Mouse (Mus musculus) midbrain, embryonic 12.5 days (tissue): ENCODE measurements at regions not wholly inside any gene's neighbourhood (a gene's known extent, or its start where the extent isn't known, plus 50 kb on each side); places are given as distances from the start of the nearest gene placed in this dataset.

Experiments used
- ATAC-seq: fragments of 200-750 bp; cut with Nextera tagmentation; 2 replicates; pipeline ENCODE4 v1.8.0; 2017; ENCODE audit warnings: low read depth, moderate TSS enrichment, moderate library complexity; ENCODE audit not compliant: low FRiP score
- H3K27ac ChIP-seq: fragments of 300-500 bp; sonication (generic); replicated peaks from 2 replicates; pipeline ENCODE4 v1.5.1; 2016; ENCODE audit warnings: mild to moderate bottlenecking
- H3K27me3 ChIP-seq: fragments of 300-500 bp; sonication (generic); 2 replicates; pipeline ENCODE4 v1.6.1; 2016; ENCODE audit warnings: mild to moderate bottlenecking
- H3K36me3 ChIP-seq: fragments of 300-500 bp; sonication (generic); 2 replicates; pipeline ENCODE4 v1.6.1; 2016
- H3K4me1 ChIP-seq: fragments of 300-500 bp; sonication (generic); 2 replicates; pipeline ENCODE4 v1.6.1; 2016
- H3K4me2 ChIP-seq: fragments of 300-500 bp; sonication (generic); replicated peaks from 2 replicates; pipeline ENCODE4 v1.6.1; 2016; ENCODE audit warnings: mild to moderate bottlenecking, moderate library complexity
- H3K4me3 ChIP-seq: fragments of 300-500 bp; sonication (generic); 2 replicates; pipeline ENCODE4 v1.5.1; 2016; ENCODE audit warnings: mild to moderate bottlenecking
- H3K9ac ChIP-seq: fragments of 300-500 bp; sonication (generic); replicated peaks from 2 replicates; pipeline ENCODE4 v1.6.1; 2016; ENCODE audit warnings: mild to moderate bottlenecking, moderate library complexity
- H3K9me3 ChIP-seq: fragments of 300-500 bp; sonication (generic); 2 replicates; pipeline ENCODE4 v1.6.1; 2016; ENCODE audit warnings: mild to moderate bottlenecking
- WGBS: fragments of 180-500 bp; shearing (Covaris S2); methylation state at CpG from one replicate; pipeline ENCODE4 v1.1.7; 2016; 5-methylcytosine and 5-hydroxymethylcytosine counted together

DNA sequence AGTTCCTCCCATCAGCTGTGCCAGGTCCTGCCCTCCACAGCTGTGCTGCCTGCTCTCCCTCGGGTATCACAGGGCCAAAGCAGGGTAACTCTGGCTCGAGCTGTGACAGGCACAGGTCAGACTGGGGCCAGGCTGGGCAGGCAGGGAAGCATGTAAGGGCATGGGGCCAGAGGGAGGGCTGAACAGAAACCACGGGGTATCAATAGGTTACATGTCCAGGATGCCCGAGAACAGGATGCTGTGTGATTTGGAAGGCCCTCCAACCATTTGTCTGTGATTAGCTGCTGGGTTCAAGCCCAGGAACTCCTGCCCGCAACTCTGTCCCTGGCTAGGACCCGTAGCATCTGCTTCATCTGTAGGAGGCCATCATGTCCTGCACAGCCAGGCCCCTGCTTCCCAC lies 391.9 kb downstream of the Fam19a5 start:
- no peaks in the 10 kb centered on the region for H3K36me3 ChIP-seq
- H3K9ac ChIP-seq: no peak overlapping the region
- no peaks in the 10 kb centered on the region for H3K9me3 ChIP-seq
- no peak overlapping the region for H3K4me3 ChIP-seq
- H3K4me2 ChIP-seq: no peak overlapping the region
- 71% methylated on average over 6 of the region's 6 CpGs for WGBS
- H3K4me1 ChIP-seq: 0 out of 2 replicates have a peak, but pooled peaks cover 7% of the 10 kb centered on the region
- no peaks in the 10 kb centered on the region for H3K27me3 ChIP-seq
- no peak overlapping the region for H3K27ac ChIP-seq
- ATAC-seq: no peak

DNA sequence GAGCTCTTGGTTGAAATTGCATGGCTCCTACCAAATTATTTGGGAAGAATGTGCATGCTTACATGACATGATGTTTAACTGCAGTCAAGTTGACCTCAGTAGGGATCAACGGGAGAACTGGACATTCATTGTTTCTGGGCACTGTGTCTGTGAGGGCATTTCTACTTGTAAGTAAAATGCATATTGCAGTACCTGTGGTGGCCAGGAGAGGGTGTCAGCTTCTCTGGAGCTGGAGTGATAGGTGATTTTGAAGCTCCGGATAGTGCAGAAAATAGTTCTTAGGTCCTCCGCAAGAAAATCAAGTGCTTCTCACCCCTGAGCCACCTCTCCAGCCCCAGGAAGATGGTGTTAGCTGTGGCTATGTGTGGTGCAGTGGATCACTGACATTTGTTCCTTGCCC lies 396.7 kb downstream of the Fam19a5 start:
- Histone ChIP-seq H3K36me3 (no peaks in the 10 kb centered on the region), H3K9ac (no peak overlapping the region), H3K9me3 (no peaks in the 10 kb centered on the region), H3K27ac (no peak overlapping the region), H3K4me1 (no peaks in the 10 kb centered on the region), H3K4me3 (no peak overlapping the region), H3K27me3 (no peaks in the 10 kb centered on the region), H3K4me2 (no peak overlapping the region)
- 63% methylated on average over 3 of the region's 3 CpGs for WGBS
- no peak for ATAC-seq

DNA sequence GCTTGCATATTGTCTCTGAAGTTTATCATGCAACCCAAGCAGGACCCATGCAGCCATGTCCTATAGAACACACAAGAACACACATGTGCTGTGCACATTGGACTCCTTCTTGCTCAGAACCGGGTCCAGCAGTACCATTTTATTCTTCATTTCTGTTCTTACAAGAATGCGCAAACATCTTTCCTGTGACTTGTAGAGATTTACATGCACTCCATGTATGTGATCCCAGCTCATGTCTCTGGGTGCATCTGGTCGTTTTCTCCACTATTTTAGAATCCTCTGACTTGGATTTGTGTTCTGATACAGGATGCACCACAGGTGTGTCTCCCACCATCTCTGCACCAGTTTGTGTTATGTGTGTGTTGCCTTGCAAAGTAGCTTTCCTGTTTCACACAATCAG lies 408.4 kb downstream of the Fam19a5 start:
- Histone ChIP-seq H3K36me3 (no peaks in the 10 kb centered on the region), H3K4me1 (no peaks in the 10 kb centered on the region), H3K4me3 (no peak overlapping the region), H3K4me2 (no peak overlapping the region), H3K27me3 (no peaks in the 10 kb centered on the region), H3K9ac (no peak overlapping the region), H3K27ac (no peak overlapping the region), H3K9me3 (no peaks in the 10 kb centered on the region)
- WGBS: 80% methylated on average over 3 of the region's 3 CpGs
- no peak for ATAC-seq

DNA sequence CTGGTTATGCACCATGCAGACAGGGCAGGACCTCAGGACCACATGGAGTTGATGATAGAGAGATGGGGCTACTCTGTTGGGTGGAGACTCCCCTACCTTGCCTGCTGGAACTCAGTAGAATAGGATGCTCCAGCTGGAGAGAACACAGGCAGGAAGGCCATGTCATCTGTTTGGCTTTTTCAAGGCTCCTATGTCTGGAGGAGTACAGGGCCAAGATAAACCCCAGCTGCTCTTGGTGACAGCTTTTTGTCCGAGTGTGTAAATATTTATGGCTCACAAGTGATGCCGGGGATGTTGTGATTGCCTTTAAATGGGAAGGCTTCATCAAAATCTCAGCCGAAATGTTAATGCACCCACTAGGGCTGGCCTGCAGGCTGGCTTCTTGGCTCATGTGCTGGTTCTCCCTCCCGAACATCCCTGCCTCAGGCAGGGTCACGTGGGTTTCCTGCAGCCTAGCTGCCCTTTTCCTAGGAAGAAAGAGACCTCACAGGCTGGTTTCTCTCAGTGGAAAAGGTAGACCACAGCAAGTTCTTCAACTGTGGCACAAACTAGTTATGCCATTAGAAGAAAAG lies 411.7 kb downstream of the Fam19a5 start:
- Histone ChIP-seq H3K9me3 (no peaks in the 10 kb centered on the region), H3K27ac (no peak overlapping the region), H3K36me3 (no peaks in the 10 kb centered on the region), H3K9ac (no peak overlapping the region), H3K4me1 (no peaks in the 10 kb centered on the region), H3K4me3 (no peak overlapping the region), H3K4me2 (no peak overlapping the region), H3K27me3 (0 out of 2 replicates have a peak, but pooled peaks cover 3% of the 10 kb centered on the region)
- WGBS: 80% methylated on average over 5 of the region's 5 CpGs
- no peak for ATAC-seq

DNA sequence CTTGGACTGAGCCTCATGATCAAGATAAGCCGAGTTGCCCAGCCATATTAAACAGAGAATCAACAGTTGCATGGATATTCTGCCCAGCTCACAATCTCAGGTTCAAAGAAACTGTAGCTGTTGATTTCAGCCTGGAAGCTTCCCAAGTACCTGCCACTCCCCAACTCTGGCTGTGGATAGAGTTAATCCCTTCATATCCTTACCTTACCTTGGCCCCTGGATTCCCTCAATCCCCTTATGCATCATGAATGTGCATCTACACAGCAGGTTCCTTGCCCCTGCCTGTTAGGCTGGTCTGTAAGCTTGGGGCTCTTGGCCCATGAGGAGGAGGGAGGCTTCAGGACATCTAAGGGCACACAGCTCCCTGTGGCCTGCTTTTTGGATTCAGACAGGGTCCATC lies 414.8 kb downstream of the Fam19a5 start:
- peaks cover 9% of the 10 kb centered on the region; the same call in 1 of the 2 replicates for H3K27me3 ChIP-seq
- no peak overlapping the region for H3K27ac ChIP-seq
- no peaks in the 10 kb centered on the region for H3K4me1 ChIP-seq
- WGBS: 73% methylated on average over 1 of the region's 1 CpGs
- no peak for ATAC-seq
- no peak overlapping the region for H3K9ac ChIP-seq
- H3K4me3 ChIP-seq: no peak overlapping the region
- no peaks in the 10 kb centered on the region for H3K9me3 ChIP-seq
- H3K4me2 ChIP-seq: no peak overlapping the region
- no peaks in the 10 kb centered on the region for H3K36me3 ChIP-seq

DNA sequence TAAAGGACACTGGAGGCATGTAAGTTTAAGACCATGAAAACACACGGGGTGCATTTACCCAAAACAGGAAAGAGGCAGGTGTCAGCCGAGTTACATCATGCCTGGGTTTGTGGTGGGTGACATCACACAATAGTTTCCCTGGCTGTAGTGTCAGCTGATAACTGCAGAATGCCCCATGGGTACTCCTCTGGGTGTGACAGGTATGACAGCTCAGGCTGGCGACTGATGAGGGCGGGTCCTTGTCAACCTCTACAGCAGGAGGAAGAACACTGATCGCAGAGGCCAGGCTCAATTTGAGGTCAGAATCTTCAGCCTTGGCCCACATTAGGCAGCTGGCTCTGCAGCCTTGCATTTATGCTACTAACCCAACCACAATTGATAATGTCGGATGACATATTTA lies 428.5 kb downstream of the Fam19a5 start:
- no peak for ATAC-seq
- WGBS: 88% methylated on average over 6 of the region's 6 CpGs
- no peak overlapping the region for H3K27ac ChIP-seq

DNA sequence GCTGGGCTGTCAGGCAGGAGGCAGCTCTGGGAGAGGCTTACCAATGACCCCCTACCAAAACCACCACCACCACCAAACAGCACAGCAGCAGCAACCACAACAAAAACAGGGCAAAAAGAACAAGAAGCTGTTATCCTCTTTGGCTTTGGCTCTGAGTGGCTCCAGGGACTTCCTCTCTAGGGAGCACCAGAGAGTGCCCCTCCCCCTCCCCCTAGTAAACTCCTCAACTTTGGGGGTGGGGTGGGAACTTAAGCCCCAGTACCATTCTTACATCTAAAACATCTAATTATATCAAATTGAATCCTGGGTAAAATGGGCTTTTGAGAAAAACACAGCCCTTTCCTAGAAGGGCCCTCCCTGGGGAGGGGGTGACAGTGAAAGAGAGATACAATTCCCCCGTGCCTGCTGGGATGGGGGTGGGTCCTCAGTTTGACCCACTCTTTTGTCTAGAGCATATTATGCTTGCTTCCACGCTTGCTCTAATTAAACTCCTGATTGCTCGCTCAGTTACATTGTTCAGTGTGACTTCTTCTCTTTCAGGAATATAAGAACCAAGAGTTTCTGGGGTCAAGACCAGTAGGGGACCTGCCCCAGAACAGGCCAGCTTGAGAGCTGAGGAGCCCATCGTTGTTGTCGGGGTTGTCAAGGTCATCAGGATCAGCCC lies 443.4 kb downstream of the Fam19a5 start:
- H3K4me3 ChIP-seq: no peak overlapping the region
- H3K27ac ChIP-seq: no peak overlapping the region
- no peaks in the 10 kb centered on the region for H3K36me3 ChIP-seq
- WGBS: 18% methylated on average over 5 of the region's 5 CpGs
- no peak overlapping the region for H3K9ac ChIP-seq
- no peak overlapping the region for H3K4me2 ChIP-seq
- ATAC-seq: no peak
- H3K27me3 ChIP-seq: peaks cover 8% of the 10 kb centered on the region; the same call in 1 of the 2 replicates
- H3K4me1 ChIP-seq: peaks cover 14% of the 10 kb centered on the region
- H3K9me3 ChIP-seq: no peaks in the 10 kb centered on the region

More for the DNA sequence above, 428.5 kb downstream of the Fam19a5 start:
- no peaks in the 10 kb centered on the region for H3K9me3 ChIP-seq
- H3K4me2 ChIP-seq: no peak overlapping the region
- no peak overlapping the region for H3K4me3 ChIP-seq
- no peak overlapping the region for H3K9ac ChIP-seq
- no peaks in the 10 kb centered on the region for H3K4me1 ChIP-seq
- no peaks in the 10 kb centered on the region for H3K27me3 ChIP-seq
- H3K36me3 ChIP-seq: no peaks in the 10 kb centered on the region

DNA sequence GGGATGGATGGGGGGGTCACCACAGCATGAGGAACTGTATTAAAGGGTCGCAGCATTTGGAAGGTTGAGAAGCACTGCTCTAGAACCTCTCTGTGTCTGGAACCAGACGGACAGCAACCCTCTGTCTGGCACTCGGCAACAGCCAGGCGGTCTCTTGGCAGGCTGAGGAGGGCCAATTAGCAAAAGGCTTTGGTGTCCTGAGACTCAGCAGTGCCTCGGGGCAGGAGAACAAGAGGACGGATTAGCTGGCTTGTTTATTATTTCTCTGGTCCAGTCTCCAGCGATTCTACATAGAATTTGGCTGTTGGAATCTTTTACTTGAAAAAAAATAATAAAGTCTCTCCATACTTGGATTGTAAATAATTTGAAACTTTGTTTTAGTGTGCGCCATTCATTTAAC lies 450.4 kb downstream of the Fam19a5 start:
- Histone ChIP-seq H3K27me3 (no peaks in the 10 kb centered on the region), H3K27ac (no peak overlapping the region), H3K4me1 (0 out of 2 replicates have a peak, but pooled peaks cover 3% of the 10 kb centered on the region), H3K4me3 (no peak overlapping the region), H3K9ac (no peak overlapping the region), H3K36me3 (no peaks in the 10 kb centered on the region), H3K9me3 (no peaks in the 10 kb centered on the region), H3K4me2 (no peak overlapping the region)
- 50% methylated on average over 8 of the region's 8 CpGs for WGBS
- ATAC-seq: no peak

DNA sequence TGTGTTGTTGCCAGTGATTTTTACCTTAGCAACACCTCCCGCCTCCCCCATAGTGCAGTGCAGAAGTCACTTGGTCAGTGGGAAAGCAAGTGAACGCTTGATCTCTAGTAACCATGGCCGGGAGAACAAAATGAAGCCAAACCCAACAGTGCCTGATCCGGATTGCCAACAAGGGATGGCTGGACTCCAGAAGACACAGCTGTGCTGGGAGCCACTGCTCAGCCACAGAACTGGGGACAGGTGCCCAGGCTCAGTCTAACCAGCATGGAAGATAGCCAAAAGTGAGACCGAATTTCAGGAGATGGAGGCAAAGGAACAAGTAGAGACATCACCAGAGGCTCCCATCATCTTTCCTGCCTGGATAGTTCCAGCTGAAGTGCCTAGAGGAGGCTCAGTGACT lies 473.0 kb downstream of the Fam19a5 start:
- no peak for ATAC-seq
- 92% methylated on average over 5 of the region's 5 CpGs for WGBS
- H3K36me3 ChIP-seq: no peaks in the 10 kb centered on the region

DNA sequence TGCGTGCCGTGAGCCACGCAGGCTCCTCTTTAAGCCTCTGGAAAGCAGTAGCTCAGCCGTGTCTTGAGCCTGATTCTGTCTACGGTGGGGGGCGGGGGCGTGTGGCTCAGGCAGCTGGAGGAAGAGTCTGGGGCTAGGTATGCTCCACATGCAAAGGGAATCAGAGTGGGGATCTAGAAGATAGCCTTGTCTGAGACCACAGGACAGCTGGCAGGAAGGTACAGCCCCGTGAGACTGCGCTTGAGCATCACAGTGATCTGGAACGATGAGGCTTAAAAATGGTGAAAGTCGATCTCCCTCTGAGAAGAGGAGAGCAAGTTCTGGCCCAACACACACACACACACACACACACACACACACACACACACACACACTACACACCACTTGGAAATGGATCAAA lies 488.7 kb downstream of the Fam19a5 start:
- no peaks in the 10 kb centered on the region for H3K36me3 ChIP-seq
- no peak overlapping the region for H3K9ac ChIP-seq
- H3K27me3 ChIP-seq: no peaks in the 10 kb centered on the region
- WGBS: 74% methylated on average over 10 of the region's 11 CpGs
- H3K27ac ChIP-seq: no peak overlapping the region
- H3K9me3 ChIP-seq: no peaks in the 10 kb centered on the region
- peaks cover 14% of the 10 kb centered on the region for H3K4me1 ChIP-seq
- ATAC-seq: no peak
- no peak overlapping the region for H3K4me2 ChIP-seq
- no peak overlapping the region for H3K4me3 ChIP-seq

More for the DNA sequence above, 473.0 kb downstream of the Fam19a5 start:
- Histone ChIP-seq H3K9me3 (no peaks in the 10 kb centered on the region), H3K4me3 (no peak overlapping the region), H3K4me1 (no peaks in the 10 kb centered on the region), H3K27ac (no peak overlapping the region), H3K27me3 (no peaks in the 10 kb centered on the region), H3K9ac (no peak overlapping the region), H3K4me2 (no peak overlapping the region)

DNA sequence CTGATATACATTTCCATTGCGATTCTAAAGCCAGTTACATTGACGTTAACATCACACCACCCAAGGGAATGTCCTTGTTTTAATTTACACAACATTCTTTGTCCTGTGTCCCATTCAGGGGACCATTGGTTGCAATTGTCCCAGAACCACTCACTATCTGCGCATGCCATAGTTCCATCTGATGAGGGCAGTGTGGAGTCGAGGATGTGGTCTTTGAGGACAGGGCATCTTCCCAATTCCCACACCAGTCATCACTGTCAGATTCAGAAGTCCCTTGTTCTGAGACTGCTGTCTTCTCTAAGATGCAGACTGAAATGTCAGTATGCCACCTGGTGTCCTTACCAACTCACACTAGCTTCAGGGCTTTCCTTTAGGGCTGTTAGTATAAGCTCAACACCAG lies 489.6 kb downstream of the Fam19a5 start:
- H3K9ac ChIP-seq: no peak overlapping the region
- no peaks in the 10 kb centered on the region for H3K36me3 ChIP-seq
- WGBS: 77% methylated on average over 4 of the region's 4 CpGs
- no peak overlapping the region for H3K27ac ChIP-seq
- peaks cover 14% of the 10 kb centered on the region for H3K4me1 ChIP-seq
- no peak for ATAC-seq
- no peaks in the 10 kb centered on the region for H3K9me3 ChIP-seq
- H3K4me3 ChIP-seq: no peak overlapping the region
- no peak overlapping the region for H3K4me2 ChIP-seq
- no peaks in the 10 kb centered on the region; the same call in 1 of the 2 replicates for H3K27me3 ChIP-seq

DNA sequence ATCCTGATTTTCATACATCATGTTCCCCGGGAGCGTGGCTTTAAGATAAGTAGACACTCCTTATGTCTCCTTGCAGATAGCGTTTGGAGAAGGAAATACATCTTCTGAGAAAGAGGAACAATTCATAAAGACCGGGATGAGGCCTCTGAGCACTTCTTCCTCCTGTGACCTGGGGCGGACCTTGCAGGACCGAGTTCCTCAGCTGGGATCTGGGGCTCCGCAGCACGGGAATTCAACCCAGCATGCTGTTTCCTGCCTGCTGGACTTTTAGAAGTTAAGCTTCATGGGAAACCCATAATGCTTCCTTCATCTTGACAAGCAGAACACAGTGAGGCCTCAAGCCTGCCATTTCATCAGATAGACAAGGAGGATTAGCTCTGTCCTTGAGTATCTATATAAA lies 491.4 kb downstream of the Fam19a5 start:
- H3K4me1 ChIP-seq: peaks cover 14% of the 10 kb centered on the region
- no peak for ATAC-seq
- no peaks in the 10 kb centered on the region for H3K36me3 ChIP-seq
- H3K9ac ChIP-seq: no peak overlapping the region
- no peak overlapping the region for H3K4me3 ChIP-seq
- H3K27me3 ChIP-seq: no peaks in the 10 kb centered on the region; the same call in 1 of the 2 replicates
- H3K9me3 ChIP-seq: no peaks in the 10 kb centered on the region
- WGBS: 86% methylated on average over 8 of the region's 8 CpGs
- H3K27ac ChIP-seq: no peak overlapping the region
- H3K4me2 ChIP-seq: no peak overlapping the region
